ENCODE assay signal across 7 mouse cellular contexts in genomic region chr9:74975416-74975815, GRCm38 (mm10). TPM values are rescaled to one million over a fixed set of nuclear protein-coding genes. Genes with fewer than 3 reads are reported as not detected.
DNase-seq lines count a peak whose midpoint lies in the region; ATAC-seq and TF ChIP-seq lines count a peak whose summit lies in the region.

No protein-coding gene starts in this region.

- peak overlapping the region; percentile 62 for H3K9ac ChIP-seq in limb, embryonic 11.5 days (ENCODE audit: low read length)
- H3K9ac ChIP-seq in neural tube, embryonic 14.5 days (replicated peaks; ENCODE audit: low read depth, low read length) = peak overlapping the region; percentile 57

- H3K9me3 ChIP-seq in limb, embryonic 11.5 days (ENCODE audit: control insufficient read depth, low read length) = no peaks in the 10 kb centered on the region
- no peaks in the 10 kb centered on the region for H3K9me3 ChIP-seq in neural tube, embryonic 14.5 days (ENCODE audit: control insufficient read depth, low read length)

- H3K27me3 ChIP-seq in spleen, adult 2 months (ENCODE audit: control insufficient read depth, insufficient read depth, low read length) = no peaks in the 10 kb centered on the region
- no peaks in the 10 kb centered on the region for H3K27me3 ChIP-seq in limb, embryonic 11.5 days (ENCODE audit: control insufficient read depth, insufficient read depth, low read length)
- no peaks in the 10 kb centered on the region for H3K27me3 ChIP-seq in neural tube, embryonic 14.5 days (ENCODE audit: control insufficient read depth, insufficient read depth, low read length)

- WGBS in spleen, adult 2 months = 11% methylated on average over 7 of the region's 7 CpGs
- WGBS in limb, embryonic 11.5 days = 23% methylated on average over 7 of the region's 7 CpGs
- 20% methylated on average over 7 of the region's 7 CpGs for WGBS in neural tube, embryonic 14.5 days

- peaks cover 2% of the 10 kb centered on the region; the same call in 1 of the 2 replicates for H3K4me1 ChIP-seq in spleen, adult 2 months (ENCODE audit: control insufficient read depth, insufficient read depth, insufficient read length)
- peaks cover 6% of the 10 kb centered on the region; the same call in 1 of the 2 replicates for H3K4me1 ChIP-seq in limb, embryonic 11.5 days (ENCODE audit: control insufficient read depth, insufficient read depth, low read length)
- peaks cover 30% of the 10 kb centered on the region for H3K4me1 ChIP-seq in neural tube, embryonic 14.5 days (ENCODE audit: control insufficient read depth, insufficient read depth, low read length)

- TF ChIP-seq POLR2A in spleen, adult 2 months (IDR thresholded peaks at IDR 0.05; ENCODE audit: low read depth, low read length) = no peak

- DNase-seq in spleen, adult 2 months (ENCODE audit: low read depth in 1 of 2, low spot score in 2 of 2) = no peak
- DNase-seq in spleen, adult 12 weeks (ENCODE audit: low spot score) = no peak
- peak; percentile 9 for DNase-seq in heart, postnatal 4 days
- peak; percentile 45 for DNase-seq in limb, embryonic 11.5 days (ENCODE audit: low spot score)
- DNase-seq in lung, adult 18-20 months = no peak

- ATAC-seq in limb, embryonic 11.5 days (ENCODE audit: insufficient number of reproducible peaks, low FRiP score, low TSS enrichment, low read depth) = 0 out of 2 replicates have a peak, but pooled peaks have one; percentile 11
- peak; percentile 47 for ATAC-seq in neural tube, embryonic 14.5 days (ENCODE audit: low read depth)
- ATAC-seq in erythroid progenitor cell, adult 5-6 weeks (replicated peaks; ENCODE audit: low FRiP score, poor library complexity, severe bottlenecking) = no peak

- H3K27ac ChIP-seq in spleen, adult 2 months (ENCODE audit: insufficient read depth, low read length) = peak overlapping the region; percentile 73
- no peak overlapping the region for H3K27ac ChIP-seq in limb, embryonic 11.5 days (replicated peaks; ENCODE audit: low read depth, low read length)
- peak overlapping the region; percentile 94 for H3K27ac ChIP-seq in neural tube, embryonic 14.5 days (ENCODE audit: low read depth, low read length)

- peak overlapping the region; percentile 11; the same call in 1 of the 2 replicates for H3K4me3 ChIP-seq in spleen, adult 2 months (ENCODE audit: extremely low read depth, insufficient read depth, insufficient read length)
- H3K4me3 ChIP-seq in limb, embryonic 11.5 days (ENCODE audit: low read depth, low read length) = peak overlapping the region; percentile 43
- peak overlapping the region; percentile 46 for H3K4me3 ChIP-seq in neural tube, embryonic 14.5 days (ENCODE audit: low read depth, low read length)

- TF ChIP-seq CTCF in spleen, adult 2 months (IDR thresholded peaks at IDR 0.05; ENCODE audit: extremely low read depth, insufficient read depth, insufficient read length, insufficient replicate concordance) = no peak

- H3K4me2 ChIP-seq in limb, embryonic 11.5 days (ENCODE audit: low read depth, severe bottlenecking) = peak overlapping the region; percentile 64
- peak overlapping the region; percentile 43 for H3K4me2 ChIP-seq in neural tube, embryonic 14.5 days (ENCODE audit: low read depth, low read length)

- no peaks in the 10 kb centered on the region for H3K36me3 ChIP-seq in spleen, adult 2 months (ENCODE audit: control insufficient read depth, insufficient read depth, low read length)
- H3K36me3 ChIP-seq in limb, embryonic 11.5 days (ENCODE audit: control insufficient read depth, insufficient read depth, low read length) = no peaks in the 10 kb centered on the region; the same call in 1 of the 2 replicates
- no peaks in the 10 kb centered on the region for H3K36me3 ChIP-seq in neural tube, embryonic 14.5 days (ENCODE audit: control insufficient read depth, insufficient read depth, low read length)

RNA-seq across cellular contexts. Expression of gene Fam214a, which starts 22.7 kb away (rescaled TPM):
- polyA plus RNA-seq in spleen, adult 2 months (2012; rRNA removed) = 9.1 and 10.4 TPM in 2 replicates
- 10 to 100 TPM; 13.3 to 15.9 TPM for total RNA-seq in heart, postnatal 4 days (2021)
- 6.9 and 7.6 TPM in 2 replicates for polyA plus RNA-seq in limb, embryonic 11.5 days (2014; fragmentation: Nextera tagmentation; extraction: Ambion mirVana)
- polyA plus RNA-seq in neural tube, embryonic 14.5 days (2014; fragmentation: Nextera tagmentation; extraction: Ambion mirVana) = 30.8 and 31.1 TPM in 2 replicates
- 4.6 and 4.7 TPM in 2 replicates for total RNA-seq in erythroid progenitor cell, adult 5-6 weeks (2015; ENCODE audit: low replicate concordance)
- total RNA-seq in erythroid progenitor cell, adult 5-6 weeks (2017; ENCODE audit: low replicate concordance) = 1.0 and 2.3 TPM in 2 replicates

Comparison
In these comparisons a context has a peak if more than half of its experiments do, and no peak if none do; other contexts are left out.
1. DNase-seq: peak in heart, postnatal 4 days (single experiment) and limb, embryonic 11.5 days (single experiment); none in spleen, adult 2 months (0 of 2), spleen, adult 12 weeks (single experiment) and lung, adult 18-20 months (0 of 2).
2. Peak in every context shown above with its lines, with median percentiles within 50 percentile points of each other: H3K4me3 ChIP-seq.